Mouse (Mus musculus) E14TG2a.4 (cell line): ENCODE results near the gene Reep6.

ENCODE experiments used
- CTCF ChIP-seq: conservative IDR thresholded peaks from 2 replicates; pipeline ENCODE4 v1.5.1; 2014; ENCODE audit warnings: low read length
- NANOG ChIP-seq: IDR thresholded peaks from 2 replicates; pipeline ENCODE4 v1.6.1; 2014; ENCODE audit warnings: borderline replicate concordance, low read length, mixed read lengths
- POU5F1 ChIP-seq: IDR thresholded peaks from 2 replicates; pipeline ENCODE4 v1.6.1; 2014; ENCODE audit warnings: low read length, borderline replicate concordance

- TF ChIP-seq CTCF (peak; percentile 97), POU5F1 (no peak), NANOG (no peak)
Measured at GRCm38 (mm10) chr10:80377716-80378115, 48.0 kb downstream of the Reep6 start.
